Mouse (Mus musculus) cerebral cortex, adult 2 months (tissue): ENCODE data around the gene Uvrag.

Experiments
- WGBS: fragments of 180-500 bp; shearing (Covaris S2); methylation state at CpG from one replicate; pipeline ENCODE4 v1.1.7; 2018; 5-methylcytosine and 5-hydroxymethylcytosine counted together

The Uvrag gene

DNA sequence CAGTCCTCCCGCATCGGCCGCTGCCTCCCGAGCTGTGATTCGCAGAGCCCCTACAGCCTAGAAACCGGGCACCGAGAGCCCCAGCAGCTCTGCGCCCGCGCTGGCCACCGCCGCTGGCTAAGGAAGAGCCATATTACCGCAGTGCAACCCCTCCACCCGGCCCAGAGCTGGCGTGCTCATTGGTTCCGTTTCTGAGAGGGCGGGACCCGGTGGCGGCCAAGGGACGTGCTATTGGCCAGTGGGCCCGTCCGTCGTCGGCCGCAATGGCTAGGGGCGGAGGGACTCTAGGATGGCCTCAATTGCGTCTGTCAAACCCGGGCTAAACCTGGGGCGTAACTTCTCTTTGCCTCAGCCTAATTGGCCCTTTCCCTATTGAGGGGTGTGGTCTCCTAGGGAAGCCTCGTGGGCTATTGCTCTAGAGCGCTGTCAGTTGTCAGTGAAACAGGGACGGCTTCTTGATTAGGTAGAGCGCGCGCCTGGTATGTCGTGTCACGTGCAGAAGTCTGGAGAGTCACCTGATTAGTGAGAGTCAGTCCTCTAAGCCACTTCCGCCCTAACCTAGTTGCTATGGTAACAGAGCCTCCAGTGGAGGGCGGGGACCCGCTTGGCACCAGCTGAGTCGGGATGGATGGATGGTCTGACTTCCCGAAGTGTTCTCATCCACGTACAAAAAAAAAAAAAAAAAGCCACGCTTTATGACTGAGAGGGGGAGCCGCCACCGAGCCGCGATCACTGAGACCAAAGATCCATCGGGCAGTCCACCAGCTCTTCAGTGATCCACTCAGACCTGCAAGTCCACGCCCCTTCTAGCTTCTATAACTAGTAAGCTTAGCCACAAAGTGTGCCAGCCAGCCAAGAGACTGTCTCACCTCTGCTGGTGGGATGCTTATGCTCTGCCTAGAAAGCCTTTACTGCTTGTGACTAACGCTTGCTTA, at the start of gene Uvrag:
Gene Uvrag, minus strand, starts transcription at position 158 of the 935 bp plus-strand sequence.
- under 1% methylated on average over 51 of the region's 51 CpGs for WGBS

DNA sequence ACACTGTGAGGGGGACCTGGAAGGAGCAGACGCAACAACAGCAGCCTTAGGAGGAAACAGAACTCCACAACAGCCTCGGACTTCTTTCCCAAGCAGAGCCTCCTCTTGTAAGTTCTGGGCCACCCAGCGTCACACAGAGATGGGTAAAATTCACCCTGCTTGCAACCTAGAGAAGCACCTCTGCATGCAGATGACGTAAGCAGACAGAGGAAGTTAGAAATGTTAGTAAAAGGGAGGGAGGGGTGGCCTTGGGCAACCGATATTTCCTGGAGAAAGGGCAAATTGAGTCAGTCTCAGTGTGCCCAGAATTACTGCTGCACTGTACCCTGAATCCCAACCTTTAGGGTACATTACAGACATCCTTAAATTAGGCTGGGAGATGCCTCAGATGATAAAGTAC, 48.9 kb upstream of the Uvrag start:
- WGBS, result 91% methylated on average over 5 of the region's 5 CpGs

DNA sequence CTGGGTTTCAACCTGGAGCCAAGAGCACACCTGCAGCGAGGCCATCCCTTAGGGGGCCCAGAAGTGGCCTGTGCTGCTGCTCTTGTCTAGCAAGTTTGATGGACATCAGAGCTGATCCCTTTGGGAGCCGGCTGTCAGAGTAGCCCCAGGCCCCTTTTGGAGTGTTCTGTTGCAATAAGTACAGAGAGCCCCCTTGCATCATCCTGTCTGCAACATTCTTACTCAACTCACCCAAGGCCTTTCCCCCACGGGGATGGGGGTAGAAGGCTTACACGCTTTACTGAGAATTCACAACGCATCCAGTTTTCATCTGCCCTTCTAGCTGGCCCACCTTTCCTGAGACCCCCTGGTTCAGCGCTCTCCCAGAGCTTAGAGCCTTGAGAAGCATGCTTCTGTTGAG, 47.7 kb upstream of the Uvrag start:
- WGBS, result 90% methylated on average over 6 of the region's 6 CpGs

DNA sequence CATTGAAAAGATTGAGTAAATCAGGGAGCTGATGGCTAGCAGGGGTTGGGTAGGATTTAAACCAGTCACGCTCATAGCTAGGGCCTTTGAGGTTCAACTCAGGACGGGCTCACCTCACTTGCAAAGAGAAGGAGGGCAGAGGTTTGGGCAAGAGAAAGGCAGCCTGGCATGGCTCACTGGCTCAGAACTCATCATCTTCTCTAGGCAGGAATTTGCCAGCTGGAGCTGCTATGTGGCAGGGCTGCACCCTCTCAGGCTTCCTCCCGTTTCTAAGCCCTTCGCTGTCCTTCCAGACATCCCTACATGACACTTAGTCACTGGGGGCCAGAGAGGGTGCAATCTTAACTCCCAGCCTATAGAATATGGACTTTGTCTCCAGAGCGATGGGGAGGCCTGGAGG, 46.5 kb upstream of the Uvrag start:
- 85% methylated on average over 5 of the region's 5 CpGs for WGBS

DNA sequence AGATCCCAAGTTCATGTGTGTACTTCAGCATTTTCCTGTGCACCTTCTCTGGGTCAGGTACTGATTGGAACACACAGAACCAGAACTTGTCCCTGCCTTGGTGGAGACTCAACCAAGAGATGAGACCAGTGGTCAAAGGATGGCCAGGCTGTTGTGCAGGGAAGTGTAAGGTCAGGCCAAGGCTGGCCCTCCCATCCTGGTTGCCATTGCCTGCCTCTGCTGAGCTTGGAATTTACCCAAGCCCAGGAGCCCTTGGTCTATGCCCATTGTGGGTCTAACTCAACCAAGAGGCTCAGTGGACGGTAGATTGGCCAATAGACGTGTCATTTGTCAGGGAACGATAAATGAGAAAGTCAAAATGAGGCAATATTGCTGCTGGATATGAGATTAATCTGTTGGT, 44.5 kb upstream of the Uvrag start:
- WGBS, result 90% methylated on average over 3 of the region's 3 CpGs

DNA sequence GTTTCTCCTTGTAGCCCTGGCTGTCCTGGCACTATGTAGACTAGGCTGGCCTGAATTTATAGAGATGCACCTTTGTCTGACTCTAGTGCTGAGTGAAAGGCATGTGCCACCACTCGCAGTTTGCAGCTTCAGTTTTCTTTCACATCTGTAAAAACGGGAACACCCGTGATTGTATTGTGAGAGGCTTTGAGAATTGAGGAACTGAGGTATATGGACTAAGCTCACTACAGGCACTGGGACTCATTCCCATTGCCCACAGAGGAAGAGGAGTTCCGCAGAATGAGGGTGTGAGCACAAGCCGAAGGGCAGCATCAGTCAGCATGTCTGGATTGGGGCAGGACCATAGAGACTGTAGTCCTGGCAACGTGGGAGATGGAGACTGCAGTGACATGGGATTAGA, 42.8 kb upstream of the Uvrag start:
- 77% methylated on average over 6 of the region's 6 CpGs for whole genome bisulfite sequencing

DNA sequence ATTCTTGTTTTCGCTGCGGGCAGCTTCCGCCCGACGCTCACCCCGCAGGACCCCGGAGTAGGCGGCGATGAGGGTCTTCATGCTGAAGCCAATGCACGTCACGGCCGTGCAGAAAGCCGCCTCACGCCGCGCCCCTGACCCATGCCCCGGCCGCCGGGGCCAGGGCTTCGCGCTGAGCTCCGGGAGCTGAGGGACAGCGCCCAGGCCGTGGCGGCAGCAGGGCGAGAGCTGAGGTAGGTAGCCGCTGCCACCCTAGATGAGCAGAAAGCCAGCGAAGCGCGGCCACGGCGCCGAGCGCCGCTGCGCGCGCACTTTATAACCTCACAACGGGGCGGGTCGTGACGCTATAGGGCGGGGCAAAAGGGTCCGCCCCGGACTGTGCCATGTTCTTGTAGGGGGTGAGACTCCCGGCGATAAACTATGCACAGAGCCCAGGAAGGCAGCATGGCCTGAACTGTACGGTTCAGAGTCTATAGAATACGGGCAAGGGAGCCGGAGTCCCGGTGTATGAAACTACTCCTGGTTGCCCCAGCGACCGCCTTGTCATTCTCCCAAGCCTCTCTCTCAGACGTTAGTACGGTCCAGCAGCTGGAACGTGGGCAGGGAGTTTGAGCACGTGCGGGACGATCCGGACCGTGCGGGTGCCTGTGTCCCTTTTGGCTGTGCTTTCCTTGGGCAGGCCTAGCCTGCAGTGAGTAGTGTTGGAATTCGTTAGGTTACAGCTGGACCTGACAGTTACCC, 41.7 kb upstream of the Uvrag start, which contains the start of gene Dgat2:
Gene Dgat2, minus strand, starts transcription at position 288 of the 741 bp plus-strand sequence.
- under 1% methylated on average over 63 of the region's 63 CpGs for WGBS

DNA sequence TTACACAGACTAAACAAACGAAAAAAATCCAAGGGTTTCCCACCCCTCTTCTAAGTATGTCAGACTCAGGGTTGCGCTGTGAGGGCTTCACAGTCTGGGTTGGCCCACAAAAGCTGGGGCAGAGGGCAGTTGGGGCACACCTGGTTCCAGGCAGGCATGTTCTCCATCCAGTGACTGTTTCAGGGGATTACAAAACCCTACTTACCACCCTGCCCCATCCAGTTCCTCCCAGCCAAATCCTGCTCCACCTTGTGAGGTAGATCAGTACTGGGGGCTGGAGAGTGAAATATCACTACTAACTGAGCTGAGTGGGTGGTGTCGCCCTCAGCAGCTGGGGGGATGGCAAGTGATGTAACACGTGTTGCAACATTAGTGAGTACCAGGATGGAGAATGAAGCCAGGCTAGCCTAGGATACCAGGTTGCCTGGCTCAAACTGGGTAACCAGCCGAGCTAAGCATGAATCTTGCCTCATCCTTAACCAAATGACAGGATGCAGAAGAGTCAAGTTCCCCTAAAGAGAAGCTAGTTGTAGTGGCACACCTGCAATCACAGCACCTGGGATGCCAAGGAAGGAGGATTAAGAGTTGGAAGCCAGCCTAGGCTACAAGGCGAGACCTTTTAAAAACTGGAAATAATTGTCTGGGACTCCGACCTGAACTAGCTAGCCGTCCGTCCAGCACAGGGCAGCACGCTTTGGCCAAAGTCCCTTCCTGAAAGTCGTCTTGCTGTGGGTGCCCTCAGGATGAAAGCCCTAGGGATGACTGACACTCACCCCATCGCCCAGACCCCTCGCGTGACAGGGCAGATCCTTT, 40.9 kb upstream of the Uvrag start:
- WGBS, result 19% methylated on average over 14 of the region's 14 CpGs

DNA sequence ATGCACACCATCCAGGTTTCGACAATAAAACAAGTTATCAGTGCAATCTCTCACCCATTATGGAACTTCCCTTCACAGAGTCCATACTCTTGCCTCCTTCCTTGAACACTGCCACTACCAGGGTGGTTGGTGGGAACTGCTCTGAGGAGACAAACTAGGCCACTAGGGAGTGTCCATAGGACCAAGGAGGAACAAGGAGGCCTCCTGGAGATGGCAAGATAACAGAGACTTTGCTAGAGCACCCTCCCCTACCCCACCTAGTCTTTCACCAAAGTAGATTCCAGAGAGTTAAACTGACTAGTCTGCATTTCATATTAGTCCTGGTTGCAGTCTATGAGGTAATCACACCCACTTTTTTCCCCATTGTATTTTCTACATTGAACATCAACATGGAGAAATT, 39.2 kb upstream of the Uvrag start:
- WGBS, result 77% methylated on average over 1 of the region's 1 CpGs

DNA sequence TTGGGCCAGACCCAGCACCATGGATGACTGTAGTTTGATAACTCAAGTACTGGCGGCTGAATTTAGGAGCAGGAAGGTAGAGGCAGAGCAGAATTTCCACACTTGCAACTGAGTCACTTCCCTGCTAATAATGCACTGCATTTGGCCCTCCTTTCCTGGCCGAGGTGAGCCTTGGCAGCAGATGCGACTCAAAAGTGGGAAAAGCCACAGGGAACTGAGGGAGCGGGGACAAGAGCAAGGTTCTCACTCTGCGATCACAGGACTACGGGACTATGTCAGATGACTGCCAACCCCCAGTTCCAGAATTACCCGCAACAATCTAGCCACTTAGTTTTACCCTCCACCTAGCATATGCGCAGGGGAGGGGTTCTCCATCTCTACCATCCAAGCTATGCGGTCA, 38.3 kb upstream of the Uvrag start:
- 65% methylated on average over 9 of the region's 9 CpGs for WGBS

DNA sequence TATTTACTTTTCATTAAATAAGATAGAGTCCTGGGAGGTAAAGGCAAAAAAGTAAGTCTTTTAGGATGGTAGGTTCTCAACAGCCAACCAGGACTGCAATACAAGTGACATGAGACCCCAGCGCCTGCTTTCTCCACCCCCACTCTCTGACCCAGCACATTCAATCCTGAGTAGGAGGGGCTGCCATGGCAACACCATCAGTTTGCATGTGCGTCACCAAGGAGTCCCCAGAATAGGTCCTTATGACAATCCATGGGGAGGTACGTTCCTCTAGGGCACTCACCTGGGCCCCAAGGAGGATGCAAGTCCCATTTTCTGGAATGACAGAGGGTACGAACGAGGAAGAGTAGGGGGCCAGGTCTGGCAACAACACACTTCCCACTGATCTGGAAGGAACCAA, 36.4 kb upstream of the Uvrag start:
- 65% methylated on average over 5 of the region's 5 CpGs for WGBS

DNA sequence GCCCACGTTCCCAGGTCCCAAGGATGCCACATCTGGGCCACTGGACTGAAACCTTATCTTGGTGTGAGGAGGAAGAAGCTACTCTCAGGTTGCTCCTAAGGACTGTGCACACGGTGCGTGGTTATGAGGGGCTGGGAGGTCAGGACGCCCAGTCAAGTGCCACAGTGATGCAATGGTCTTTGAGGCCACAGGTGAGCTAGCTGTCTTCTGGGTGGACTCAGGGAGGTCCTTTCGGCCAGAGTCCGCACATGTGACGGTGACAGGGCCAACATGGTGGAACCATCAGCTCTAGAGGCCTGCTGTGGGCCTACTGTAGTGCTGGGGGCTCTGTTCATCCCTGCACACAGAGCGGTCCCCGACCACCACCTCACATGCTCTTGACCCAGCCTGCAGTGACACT, 34.7 kb upstream of the Uvrag start:
- 91% methylated on average over 9 of the region's 9 CpGs for WGBS

DNA sequence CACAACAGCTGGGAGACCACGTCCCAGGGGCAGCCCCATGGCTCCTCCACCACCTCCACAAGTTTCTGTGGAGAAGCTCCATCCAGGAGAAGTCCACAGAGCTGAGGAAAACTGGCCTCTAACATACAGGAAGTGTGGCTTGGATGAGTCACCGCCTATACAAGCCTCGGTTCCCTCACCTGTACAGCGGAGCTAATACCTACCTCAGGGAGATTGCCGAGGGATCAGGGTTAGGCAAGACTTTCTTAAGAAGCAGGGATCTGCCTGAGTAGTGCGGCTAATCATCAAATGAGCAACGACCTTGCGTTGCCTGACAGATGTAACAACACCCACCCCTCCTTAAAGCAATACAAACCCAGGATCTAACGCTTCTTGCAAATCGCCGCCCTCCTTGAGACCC, 34.2 kb upstream of the Uvrag start:
- 79% methylated on average over 11 of the region's 11 CpGs for WGBS

DNA sequence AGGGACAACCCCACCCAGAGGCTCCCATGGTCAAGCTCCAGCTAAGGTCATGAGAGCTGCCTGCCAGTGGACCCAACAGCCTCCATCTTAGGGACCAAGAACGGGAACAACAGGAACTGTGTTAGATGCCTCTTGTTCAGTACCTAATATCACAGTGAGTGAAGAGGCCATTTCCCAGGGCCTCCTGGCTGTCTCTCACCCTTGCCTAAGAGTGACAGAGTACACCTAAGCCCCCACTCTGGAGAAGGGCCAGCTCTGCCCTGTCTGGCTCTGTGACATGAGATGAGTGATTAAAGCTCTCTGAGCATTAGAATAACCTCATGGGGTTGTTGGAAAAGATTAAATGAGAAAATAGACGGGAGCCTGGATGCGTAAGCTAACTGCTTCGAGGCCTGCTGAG, 33.1 kb upstream of the Uvrag start:
- WGBS, result 88% methylated on average over 4 of the region's 4 CpGs

DNA sequence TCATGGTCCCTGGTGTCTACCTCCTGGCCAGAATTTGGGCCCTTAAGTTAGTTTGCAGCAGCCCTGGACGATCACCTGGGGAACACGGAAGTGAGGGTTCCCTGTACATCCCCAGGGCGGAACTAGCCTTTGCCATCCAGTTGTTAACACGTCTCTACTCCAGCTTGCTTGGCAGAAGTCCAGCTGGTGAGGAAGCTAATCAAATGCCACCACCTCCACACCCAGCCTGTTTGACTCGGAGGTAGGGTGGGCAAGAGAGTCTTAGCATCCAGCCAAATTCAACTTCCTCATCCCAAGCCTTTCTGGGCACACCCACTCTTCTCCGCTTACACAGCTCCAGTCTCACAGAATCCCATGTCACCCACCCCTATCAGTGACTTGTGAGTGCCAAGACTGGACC, 32.0 kb upstream of the Uvrag start:
- 69% methylated on average over 6 of the region's 6 CpGs for WGBS

DNA sequence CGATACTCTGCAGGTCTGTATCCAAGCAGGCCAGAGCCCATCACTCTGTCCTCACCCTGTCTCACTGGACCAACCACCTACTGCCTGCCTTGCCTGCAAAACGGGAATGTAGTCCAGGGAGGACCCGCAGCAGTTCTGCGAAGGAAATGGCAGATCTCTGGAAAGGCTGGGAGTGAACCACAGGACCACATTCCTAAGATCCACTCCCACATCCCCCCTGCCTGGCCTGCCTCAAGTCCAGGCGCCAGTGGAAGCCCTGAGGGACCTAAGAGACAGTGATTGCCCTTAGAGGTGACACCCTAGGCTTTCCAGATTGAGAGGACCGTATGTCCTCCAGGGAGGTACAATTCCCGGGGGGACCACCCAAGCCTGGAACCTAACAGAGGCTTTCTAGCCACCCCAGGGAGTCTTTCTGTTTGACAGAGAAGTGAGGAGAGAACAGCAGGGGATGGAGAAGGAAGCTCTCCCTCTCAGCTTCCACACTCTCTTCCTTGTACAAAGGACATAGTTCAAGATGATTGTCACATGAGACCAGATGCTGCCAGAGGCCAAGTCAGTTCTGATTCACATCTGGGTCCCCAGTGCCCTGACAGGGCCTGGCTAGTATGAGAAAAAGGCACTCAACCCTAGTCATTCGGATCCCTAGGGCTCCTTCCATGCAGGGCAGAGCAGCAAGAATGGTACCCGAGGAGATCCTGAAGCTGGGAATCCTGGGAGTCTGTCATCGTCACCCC, 31.0 kb upstream of the Uvrag start:
- 79% methylated on average over 10 of the region's 10 CpGs for WGBS

DNA sequence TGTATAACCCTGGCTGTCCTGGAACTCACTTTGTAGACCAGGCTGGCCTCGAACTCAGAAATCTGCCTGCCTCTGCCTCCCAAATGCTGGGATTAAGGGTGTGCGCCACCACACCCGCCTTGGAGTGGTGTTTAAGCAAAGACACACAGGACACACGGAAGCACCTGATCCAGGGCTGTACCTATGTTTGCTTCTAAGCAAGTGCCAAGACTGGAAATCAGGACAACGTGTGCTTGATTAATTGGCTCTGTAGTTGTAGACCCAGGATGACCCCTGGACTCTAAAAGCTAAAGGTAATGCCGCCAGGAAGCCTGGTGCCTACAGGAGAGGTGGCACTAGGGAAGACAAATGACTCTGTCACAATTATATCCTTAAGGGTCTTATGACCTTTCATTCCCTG, 29.6 kb upstream of the Uvrag start:
- 97% methylated on average over 6 of the region's 6 CpGs for WGBS

DNA sequence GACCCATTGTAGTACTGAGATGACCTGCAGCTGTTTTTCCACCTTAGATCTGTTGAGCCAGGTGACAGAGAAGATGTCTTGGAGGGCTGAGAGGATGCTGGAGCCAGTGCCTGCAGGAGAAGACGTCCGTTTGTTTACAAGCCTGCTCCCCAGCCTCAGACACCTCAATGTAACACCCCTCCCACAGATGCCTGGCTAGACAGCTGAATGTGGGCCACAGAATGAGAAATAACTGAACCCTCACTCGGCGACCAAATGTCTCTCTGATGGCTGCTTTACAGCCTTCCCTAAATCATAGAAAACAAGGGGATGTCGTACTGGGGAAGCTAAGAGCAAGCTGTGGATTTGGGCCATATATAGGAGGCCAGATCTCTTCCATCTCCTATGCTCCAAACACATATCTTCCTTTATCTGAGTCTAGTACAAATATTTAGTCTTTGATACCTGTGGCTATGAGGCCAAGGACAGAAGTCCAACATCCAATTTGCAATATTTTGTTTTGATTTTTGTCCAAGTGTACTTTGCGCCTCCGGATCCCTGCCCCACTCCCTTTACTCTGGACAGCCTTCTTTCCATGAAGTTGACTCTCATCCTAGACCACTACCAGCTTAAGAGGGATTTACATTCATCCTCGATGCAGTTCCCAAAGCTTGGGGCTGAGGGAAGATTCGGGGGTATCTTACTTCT, 28.9 kb upstream of the Uvrag start:
- WGBS, result 73% methylated on average over 9 of the region's 9 CpGs

DNA sequence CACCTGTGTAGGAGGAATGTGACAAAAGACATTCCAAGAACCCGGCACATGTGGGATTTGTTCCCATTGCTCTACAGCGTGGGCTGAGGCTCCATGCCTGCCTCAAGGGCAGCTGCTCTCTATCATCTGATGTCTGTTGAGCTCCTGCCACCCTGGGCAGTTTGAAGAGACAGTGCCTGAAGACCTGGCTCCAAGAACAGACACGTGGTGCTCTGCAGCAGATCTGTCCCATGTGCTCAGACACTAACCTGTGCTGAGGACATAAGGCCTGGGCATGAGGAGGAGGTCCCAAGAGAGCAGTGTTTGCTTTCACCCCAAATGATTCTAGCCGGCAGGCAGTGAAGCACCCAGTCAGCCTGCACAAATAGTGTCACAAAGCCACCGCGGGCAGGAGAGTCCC, 27.8 kb upstream of the Uvrag start:
- 79% methylated on average over 6 of the region's 6 CpGs for WGBS

DNA sequence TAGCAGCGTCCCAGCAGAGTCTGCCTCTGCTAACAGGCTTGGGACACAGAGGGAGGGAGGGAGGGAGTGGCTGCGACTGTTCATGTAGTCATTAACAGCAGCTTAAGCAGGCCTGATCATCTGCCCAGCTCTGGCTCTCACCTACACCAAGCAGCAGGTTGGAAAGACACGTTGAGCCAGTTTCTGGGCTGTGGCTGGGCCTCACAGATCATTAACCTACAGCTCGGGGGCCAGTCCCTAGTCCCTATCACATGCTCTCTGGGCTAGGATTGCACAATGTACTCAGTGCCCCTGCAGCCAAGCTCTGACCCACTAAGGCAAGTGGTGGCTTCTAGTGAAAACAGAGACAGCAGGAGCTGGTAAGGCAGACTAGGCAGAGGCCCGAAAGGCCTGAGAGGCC, 27.0 kb upstream of the Uvrag start:
- WGBS, result 71% methylated on average over 5 of the region's 5 CpGs

DNA sequence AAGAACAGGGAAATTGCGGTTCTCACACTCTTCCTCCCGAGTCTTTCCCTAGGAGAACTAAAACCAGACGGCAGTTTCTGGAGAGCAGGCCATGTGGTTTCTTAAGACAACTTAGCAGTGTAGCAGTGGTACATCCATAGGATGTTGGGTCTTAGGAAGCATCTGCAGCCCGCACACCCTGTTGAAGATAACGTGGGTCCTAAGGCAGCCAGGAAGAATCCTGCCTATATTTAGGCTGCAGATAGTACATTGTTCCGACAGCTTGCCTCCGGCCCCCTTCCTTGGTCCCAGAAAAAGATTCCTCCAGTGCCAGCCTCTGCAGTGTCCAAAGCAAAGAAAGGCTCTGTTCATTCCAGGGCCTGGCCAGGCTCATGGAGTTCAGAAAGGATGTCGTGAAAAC, 25.2 kb upstream of the Uvrag start:
- 44% methylated on average over 8 of the region's 8 CpGs for WGBS
